Mouse (Mus musculus): ENCODE data around the gene Mthfs.
"Not testable (repeated sequence)": the region's sequence is repeated elsewhere in the genome, so short reads cannot be mapped to it uniquely, and the experiment has no call there.

The Mthfs gene

DNA sequence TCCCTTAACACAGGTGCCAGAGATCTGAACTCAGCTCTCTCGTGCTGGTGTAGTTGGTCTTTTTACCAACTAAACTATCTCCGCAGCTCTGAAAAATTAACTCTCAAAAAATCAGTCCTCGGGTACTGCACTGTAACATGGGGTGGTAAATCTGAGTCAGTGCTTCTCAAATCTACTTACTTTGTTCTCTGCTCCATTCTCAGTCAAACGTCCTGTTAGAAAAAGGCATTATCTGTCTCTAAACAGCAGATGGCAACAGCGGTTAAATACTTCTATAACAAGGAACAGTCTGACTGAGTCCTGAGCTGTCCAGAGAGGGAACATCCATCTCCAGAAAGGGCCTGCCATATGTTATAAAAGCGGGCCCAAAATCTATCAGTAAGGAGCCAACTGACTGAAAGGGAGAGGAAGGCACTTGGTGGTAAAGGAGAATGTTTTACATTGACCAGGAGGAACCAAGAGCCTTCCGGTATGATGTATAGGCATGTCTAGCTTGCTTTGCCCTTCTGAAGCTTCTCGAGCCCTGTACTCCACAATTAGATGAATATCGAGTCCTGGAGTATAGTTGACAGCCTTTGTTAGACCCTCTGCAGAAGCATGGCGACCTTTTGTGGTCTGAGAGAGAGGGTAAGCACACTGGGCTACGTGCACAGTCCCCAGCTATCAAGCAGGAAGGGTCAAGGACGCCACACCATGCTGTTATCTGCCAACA, at the start of gene Mthfs:
Gene Mthfs, plus strand, starts transcription at position 324 of the 712 bp plus-strand sequence.
- DNase-seq = peak; percentile 29

DNA sequence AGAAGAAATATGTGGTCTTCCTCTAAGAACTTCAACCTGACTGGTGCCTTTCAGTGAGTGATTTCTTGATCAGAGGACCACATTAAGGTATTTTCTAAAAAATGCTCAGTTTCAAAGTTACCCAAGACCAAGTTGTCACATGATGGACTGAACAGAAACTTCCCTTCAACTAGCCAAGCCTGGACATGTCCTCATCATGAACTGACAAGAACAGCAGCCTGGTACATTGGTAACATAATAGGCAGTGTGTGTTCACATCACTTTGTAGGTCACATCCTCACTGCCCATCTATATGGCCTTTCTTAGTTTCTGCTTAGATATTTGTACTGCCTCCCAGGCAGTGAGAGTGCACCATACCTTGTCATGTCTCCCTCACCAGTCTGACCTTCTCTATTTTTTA, 37.9 kb upstream of the Mthfs start:
- not testable (repeated sequence) for DNase-seq

DNA sequence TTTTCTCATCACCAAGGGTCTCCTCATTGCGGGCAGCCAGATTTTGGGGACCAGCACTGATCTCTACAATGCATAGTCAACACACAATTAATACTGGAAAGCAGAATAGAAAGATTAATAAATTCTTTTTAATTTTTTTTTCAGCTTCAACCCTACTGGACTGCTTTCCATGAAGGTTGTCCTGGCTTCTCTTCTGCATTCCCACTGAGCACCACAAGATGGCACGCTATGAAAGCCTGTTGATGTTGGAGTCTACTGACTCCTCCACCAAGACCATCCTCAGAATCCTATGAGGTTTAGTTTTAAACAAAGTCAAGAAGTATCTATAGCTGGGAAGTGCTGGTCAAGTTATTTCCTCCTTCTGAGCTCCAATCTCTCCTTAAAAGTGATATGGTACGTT, 31.6 kb upstream of the Mthfs start:
- peak; percentile 95 for DNase-seq

GRCm38 (mm10) chr9:89179469-89179868, 31.0 kb upstream of the Mthfs start:
- DNase-seq = not testable (repeated sequence)

DNA sequence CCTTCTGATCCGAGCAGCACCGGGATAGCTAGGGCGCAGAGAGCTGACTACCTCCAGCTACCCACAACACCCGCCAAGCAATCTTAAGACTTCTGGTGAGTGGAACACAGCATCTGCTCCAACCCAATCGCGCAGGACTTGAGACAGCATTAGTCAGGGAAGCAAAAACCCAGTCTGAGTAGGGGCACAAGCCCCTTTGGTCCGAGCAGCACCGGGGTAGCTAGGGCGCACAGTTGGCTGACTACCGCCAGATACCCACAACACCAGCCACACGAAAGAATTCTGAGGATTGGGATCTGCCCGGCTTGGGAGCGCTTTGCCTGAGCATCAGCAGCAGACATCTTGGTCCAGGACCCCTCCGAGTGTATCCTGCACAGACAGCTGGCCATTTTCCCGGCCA, 23.5 kb upstream of the Mthfs start:
- not testable (repeated sequence) for DNase-seq

- DNase-seq = not testable (repeated sequence)
Observed at GRCm38 (mm10) chr9:89195483-89195882, 15.0 kb upstream of the Mthfs start.

DNA sequence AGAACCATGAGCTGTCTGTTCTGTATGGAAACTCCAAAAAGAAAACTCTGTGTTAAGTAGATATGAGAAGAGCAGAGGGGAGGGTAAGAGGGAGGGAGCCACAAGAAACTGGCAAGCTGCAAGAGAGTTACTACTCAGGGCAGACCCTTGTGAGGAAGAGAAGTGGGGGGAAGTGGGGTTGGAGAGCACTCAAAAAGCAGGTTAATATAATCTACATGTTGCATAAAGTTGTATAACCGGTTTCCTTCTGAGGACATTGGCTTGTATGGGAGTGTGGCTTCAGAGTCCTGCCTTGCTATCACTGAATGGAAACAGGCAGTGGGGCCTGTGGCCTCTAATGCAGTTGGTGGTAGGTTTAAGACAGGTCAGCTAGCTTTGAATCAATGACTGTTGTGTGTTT, 13.0 kb upstream of the Mthfs start:
- DNase-seq = peak; percentile 92

GRCm38 (mm10) chr9:89198349-89198748, 12.1 kb upstream of the Mthfs start:
- not testable (repeated sequence) for DNase-seq

DNA sequence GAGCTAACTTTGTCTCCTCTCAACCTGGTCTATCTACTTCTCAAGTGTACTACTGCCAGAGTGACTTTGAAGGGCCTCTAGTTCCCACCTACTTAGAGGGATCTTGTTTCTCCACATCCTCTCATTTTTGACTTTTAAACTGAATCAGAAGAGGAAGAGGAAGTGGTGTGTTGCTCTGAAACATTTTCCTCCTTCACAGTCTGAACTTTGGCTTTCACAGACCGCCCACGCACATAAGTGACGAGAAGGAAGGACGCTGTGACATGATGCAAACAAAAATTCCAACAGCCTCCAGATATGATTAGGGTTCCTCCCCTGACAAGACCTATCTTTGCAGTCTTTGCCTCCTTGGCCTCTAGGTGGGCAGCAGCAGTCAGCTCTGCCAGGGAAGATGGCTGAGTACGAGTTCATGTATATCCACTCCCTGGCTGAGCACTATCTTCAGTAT, 11.5 kb upstream of the Mthfs start, which contains the start of the genes Bcl2a1b and Gm29094:
Gene Bcl2a1b, plus strand, starts transcription at position 241 of the 448 bp plus-strand sequence.
Gene Gm29094, plus strand, starts transcription at position 411 of the 448 bp plus-strand sequence.
- peak; percentile 79 for DNase-seq

DNA sequence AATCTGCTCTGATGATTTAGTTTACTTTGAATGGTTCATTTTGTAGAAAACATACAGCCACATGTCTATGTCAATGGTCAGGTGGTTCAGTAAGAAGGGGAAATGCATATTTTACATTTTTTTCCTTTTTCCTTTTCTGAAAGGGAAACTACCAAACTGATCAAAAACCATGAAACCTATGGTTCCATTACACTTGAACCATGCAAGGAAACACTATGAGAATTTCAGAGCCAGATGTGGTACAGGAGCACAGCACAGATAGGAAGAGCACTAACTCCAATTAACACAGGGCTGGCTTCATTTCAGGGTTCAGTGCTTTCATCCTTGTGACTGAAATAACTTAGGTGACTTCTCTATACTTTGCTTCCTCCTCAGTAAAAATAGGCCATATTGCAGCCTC, 8.2 kb upstream of the Mthfs start:
- not testable (repeated sequence) for DNase-seq

GRCm38 (mm10) chr9:89208939-89209338, 1.5 kb upstream of the Mthfs start:
- DNase-seq = not testable (repeated sequence)

- peak; percentile 84 for DNase-seq
Observed at GRCm38 (mm10) chr9:89211065-89211858, 786 bp downstream of the Mthfs start.

DNA sequence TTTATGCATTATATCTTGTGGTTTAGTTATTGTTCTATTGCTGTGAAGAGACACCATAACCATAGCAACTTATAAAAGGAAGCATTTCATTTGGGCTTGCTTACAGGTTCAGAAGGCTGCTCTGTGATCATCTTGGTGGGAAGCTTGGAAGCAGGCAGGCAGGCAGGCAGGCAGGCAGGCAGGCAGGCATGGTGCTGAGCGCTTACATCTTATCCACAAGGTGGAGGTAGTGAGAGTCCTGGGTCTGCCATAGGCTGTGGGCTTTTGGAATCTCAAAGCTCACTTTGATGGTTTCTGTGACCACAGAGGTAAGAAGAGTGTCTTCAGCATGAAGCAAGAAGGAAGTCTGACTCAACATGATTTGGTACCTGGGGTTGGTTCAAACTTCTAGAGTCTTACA, 2.0 kb downstream of the Mthfs start:
- DNase-seq = peak; percentile 74

- DNase-seq = not testable (repeated sequence)
Observed at GRCm38 (mm10) chr9:89218174-89218573, 7.7 kb downstream of the Mthfs start.

DNA sequence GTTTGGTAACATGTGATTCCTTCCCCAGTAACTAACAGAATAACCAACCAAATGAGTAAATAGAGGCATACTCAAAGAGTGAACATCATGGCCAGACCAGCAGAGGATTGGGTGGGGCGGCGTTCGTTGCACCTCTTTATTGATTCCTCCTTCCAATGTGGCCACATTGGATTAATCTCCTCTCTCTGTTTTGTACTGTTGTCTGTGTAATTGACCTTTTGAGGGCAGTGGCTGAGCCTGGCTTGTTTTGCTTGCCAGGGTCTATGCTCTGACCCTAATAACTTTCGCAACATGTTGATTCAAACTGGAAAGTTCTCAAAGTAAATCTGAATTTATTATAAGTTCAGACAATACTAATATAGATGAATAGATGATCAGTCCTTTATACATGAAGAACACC, 9.2 kb downstream of the Mthfs start:
- DNase-seq = not testable (repeated sequence)

GRCm38 (mm10) chr9:89220704-89221287, 10.3 kb downstream of the Mthfs start:
- not testable (repeated sequence) for DNase-seq

GRCm38 (mm10) chr9:89226071-89226470, 15.6 kb downstream of the Mthfs start:
- peak; percentile 44 for DNase-seq

GRCm38 (mm10) chr9:89228122-89228521, 17.6 kb downstream of the Mthfs start:
- DNase-seq = peak; percentile 43

GRCm38 (mm10) chr9:89230897-89231497, 20.5 kb downstream of the Mthfs start:
- DNase-seq = peak; percentile 60

- DNase-seq = not testable (repeated sequence)
Observed at GRCm38 (mm10) chr9:89237131-89237530, 26.7 kb downstream of the Mthfs start.

DNA sequence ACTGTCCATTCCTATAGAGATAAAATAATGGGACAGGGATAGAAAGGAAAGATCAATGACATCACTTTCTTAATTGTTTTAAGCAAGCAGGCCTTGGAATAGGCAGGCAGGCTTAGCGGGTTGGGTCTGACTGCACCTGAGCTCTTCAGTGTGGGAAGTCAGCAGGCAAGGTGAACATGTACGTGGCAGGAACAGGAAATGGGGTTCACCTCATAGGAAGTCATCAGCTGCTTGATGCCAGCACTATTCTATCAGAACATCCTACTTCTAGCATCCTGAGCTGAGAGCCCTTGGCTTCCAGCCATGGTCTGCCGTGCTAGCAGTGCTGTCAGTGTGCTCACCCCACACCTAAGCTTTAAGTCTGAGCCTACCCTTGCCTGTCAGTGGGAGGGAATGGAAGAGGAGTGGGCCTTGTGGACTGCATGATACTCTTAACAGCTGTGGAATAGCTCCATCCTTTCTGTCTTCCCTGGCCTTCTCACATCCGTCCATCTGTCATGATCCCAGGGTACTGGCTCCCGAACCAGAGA, 28.6 kb downstream of the Mthfs start:
- not testable (repeated sequence) for DNase-seq

DNA sequence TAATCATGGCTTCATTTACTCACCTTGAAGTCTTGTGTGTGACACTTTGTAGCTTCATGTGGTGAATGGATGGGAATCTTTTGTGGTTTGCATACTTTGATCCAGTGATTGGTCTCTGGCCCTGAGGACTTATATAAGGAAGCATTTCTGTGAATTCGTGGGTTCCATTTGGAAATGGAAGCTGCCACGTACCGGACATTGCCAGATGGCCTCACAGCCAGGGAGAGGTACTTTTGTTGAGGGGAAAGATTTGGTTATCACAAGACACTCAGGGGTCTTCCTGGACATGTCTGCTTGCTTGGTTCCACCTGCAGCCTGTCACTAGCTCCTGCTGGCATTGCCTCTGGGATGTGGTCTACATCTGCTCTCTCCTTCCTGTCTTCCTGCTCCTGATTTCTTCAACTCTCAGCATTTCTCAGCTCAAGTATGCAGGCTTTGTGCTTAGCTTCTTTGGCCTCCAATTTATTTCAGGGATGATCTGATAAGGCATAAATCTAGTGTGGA, 30.1 kb downstream of the Mthfs start:
- DNase-seq = not testable (repeated sequence)
